Mouse (Mus musculus) neural tube, embryonic 11.5 days (tissue): ENCODE measurements around the gene Hormad1. TPM values are rescaled to one million over a fixed set of nuclear protein-coding genes. Genes with fewer than 3 reads are reported as not detected.

Source experiments
- ATAC-seq: fragments of 200-750 bp; cut with Nextera tagmentation; 2 replicates; pipeline ENCODE4 v1.8.0; 2017; ENCODE audit warnings: moderate number of reproducible peaks, mild to moderate bottlenecking, moderate TSS enrichment, moderate library complexity; ENCODE audit not compliant: insufficient read depth, low FRiP score, low TSS enrichment
- DNase-seq: peaks from one replicate; pipeline ENCODE4 v3.0.0-alpha.2; 2015; ENCODE audit warnings: low spot score
- H3K27ac ChIP-seq: fragments of 300-500 bp; sonication (generic); 2 replicates; pipeline ENCODE4 v1.5.1; 2014; ENCODE audit warnings: low read depth, mild to moderate bottlenecking, low read length
- H3K27me3 ChIP-seq: fragments of 300-500 bp; sonication (generic); 2 replicates; pipeline ENCODE4 v1.6.1; 2014; ENCODE audit warnings: mild to moderate bottlenecking, low read length, mixed read lengths; ENCODE audit not compliant: control insufficient read depth, insufficient read depth
- H3K36me3 ChIP-seq: fragments of 300-500 bp; sonication (generic); 2 replicates; pipeline ENCODE4 v1.6.1; 2014; ENCODE audit warnings: mild to moderate bottlenecking, low read length, moderate library complexity, mixed read lengths; ENCODE audit not compliant: control insufficient read depth, insufficient read depth
- H3K4me1 ChIP-seq: fragments of 300-500 bp; sonication (generic); 2 replicates; pipeline ENCODE4 v1.6.1; 2014; ENCODE audit warnings: low read length, mixed read lengths; ENCODE audit not compliant: control insufficient read depth, insufficient read depth
- H3K4me2 ChIP-seq: fragments of 300-500 bp; sonication (generic); 2 replicates; pipeline ENCODE4 v1.6.1; 2014; ENCODE audit warnings: low read depth, mild to moderate bottlenecking, moderate library complexity
- H3K4me3 ChIP-seq: fragments of 300-500 bp; sonication (generic); 2 replicates; pipeline ENCODE4 v1.5.1; 2014; ENCODE audit warnings: low read depth, low read length
- H3K9ac ChIP-seq: fragments of 300-500 bp; sonication (generic); 2 replicates; pipeline ENCODE4 v1.6.1; 2014; ENCODE audit warnings: mild to moderate bottlenecking, low read length
- H3K9me3 ChIP-seq: fragments of 300-500 bp; sonication (generic); 2 replicates; pipeline ENCODE4 v1.6.1; 2016; ENCODE audit warnings: low read length; ENCODE audit not compliant: control insufficient read depth
- WGBS: fragments of 180-500 bp; shearing (Covaris S2); extraction: QIAGEN DNeasy Blood & Tissue Kit; methylation state at CpG from one replicate; pipeline ENCODE4 v1.1.7; 2014; 5-methylcytosine and 5-hydroxymethylcytosine counted together
- polyA plus RNA-seq: library from polyadenylated mRNA; unstranded; fragments of >200 nt; fragmentation: Nextera tagmentation; extraction: Ambion mirVana; gene quantifications from 2 replicates; pipeline ENCODE4 v1.2.1, GENCODE M21; 2014

The Hormad1 gene
- not detected in 2 replicates for polyA plus RNA-seq

DNA sequence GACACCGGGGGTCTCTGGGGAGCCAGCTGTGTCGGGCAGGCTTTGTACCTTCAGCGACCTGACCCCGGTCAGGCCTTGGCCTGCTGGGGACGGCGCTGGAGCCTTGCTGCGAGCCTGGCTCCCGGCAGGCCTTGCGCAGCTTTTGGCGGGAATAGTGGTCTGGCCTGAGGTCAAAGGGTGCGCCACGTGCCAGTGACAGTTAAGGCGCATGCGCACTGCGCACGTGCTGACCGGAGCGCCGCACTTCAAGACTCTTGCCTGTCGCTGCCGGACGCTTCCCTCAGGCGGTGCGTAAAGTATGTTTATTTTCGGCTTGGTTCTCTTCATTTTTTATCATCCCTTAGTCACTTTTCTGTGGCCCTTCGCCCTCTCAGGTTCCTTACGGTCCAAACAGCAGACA lies at the start of gene Hormad1:
Hormad1 (plus strand) TSS at position 241 of the 400 bp plus-strand sequence.
- no peaks in the 10 kb centered on the region for H3K27me3 ChIP-seq

GRCm38 (mm10) chr3:95511611-95512180 lies 47.8 kb upstream of the Hormad1 start:
- DNase-seq (no peak), ATAC-seq (no peak)
- no peaks in the 10 kb centered on the region for H3K4me1 ChIP-seq
- no peak overlapping the region for H3K4me2 ChIP-seq
- H3K27me3 ChIP-seq, result no peaks in the 10 kb centered on the region
- WGBS, result 75% methylated on average over 9 of the region's 9 CpGs
- no peak overlapping the region for H3K4me3 ChIP-seq
- H3K9ac ChIP-seq, result no peak overlapping the region
- no peaks in the 10 kb centered on the region for H3K36me3 ChIP-seq
- no peaks in the 10 kb centered on the region for H3K9me3 ChIP-seq
- no peak overlapping the region for H3K27ac ChIP-seq

More for the DNA sequence above, at the start of gene Hormad1:
- H3K4me2 ChIP-seq, result no peak within 1 kb of the TSS
- H3K9ac ChIP-seq, result no peak within 1 kb of the TSS
- no peak within 1 kb of the TSS for H3K4me3 ChIP-seq
- DNase-seq (no peak), ATAC-seq (no peak)
- no peaks in the 10 kb centered on the region for H3K9me3 ChIP-seq
- H3K36me3 ChIP-seq, result no peaks in the 10 kb centered on the region
- no peak within 1 kb of the TSS for H3K27ac ChIP-seq
- no peaks in the 10 kb centered on the region for H3K4me1 ChIP-seq
- 88% methylated on average over 27 of the region's 27 CpGs for WGBS

DNA sequence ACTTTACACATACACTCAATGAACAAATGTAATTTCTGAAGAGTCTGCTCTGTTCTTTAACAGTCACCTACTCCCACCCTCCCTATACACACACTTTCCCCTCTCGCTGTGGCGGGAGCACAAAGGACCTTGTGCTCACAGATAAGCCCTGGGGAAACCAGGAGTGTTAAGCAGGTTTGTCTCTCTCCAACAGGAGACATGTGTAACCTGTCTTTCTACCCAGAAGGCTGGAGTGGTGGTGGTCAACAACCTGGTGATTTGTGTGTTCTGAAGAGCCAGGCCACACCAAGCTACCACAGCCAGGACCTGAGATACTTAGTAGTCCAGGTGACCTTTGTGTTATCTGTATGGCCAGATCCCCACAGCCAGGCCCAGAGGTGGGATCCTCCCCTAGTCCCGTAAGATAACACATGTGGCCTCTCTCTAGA lies 42.8 kb upstream of the Hormad1 start:
- ATAC-seq (no peak), DNase-seq (no peak)
- H3K4me2 ChIP-seq, result no peak overlapping the region
- no peak overlapping the region for H3K27ac ChIP-seq
- WGBS, result 92% methylated on average over 3 of the region's 3 CpGs
- no peaks in the 10 kb centered on the region for H3K4me1 ChIP-seq
- no peaks in the 10 kb centered on the region for H3K27me3 ChIP-seq
- H3K4me3 ChIP-seq, result no peak overlapping the region
- H3K9ac ChIP-seq, result no peak overlapping the region
- H3K36me3 ChIP-seq, result no peaks in the 10 kb centered on the region
- H3K9me3 ChIP-seq, result no peaks in the 10 kb centered on the region

- Histone ChIP-seq H3K4me3 (no peak overlapping the region), H3K4me2 (no peak overlapping the region), H3K27ac (no peak overlapping the region), H3K9ac (no peak overlapping the region), H3K9me3 (no peaks in the 10 kb centered on the region), H3K36me3 (no peaks in the 10 kb centered on the region), H3K27me3 (no peaks in the 10 kb centered on the region), H3K4me1 (no peaks in the 10 kb centered on the region)
- peak; percentile 72 for DNase-seq
- 35% methylated on average over 10 of the region's 10 CpGs for WGBS
- ATAC-seq, result no peak
Measured at GRCm38 (mm10) chr3:95517493-95517898, 42.0 kb upstream of the Hormad1 start.

GRCm38 (mm10) chr3:95518891-95519290 lies 40.6 kb upstream of the Hormad1 start:
- no peaks in the 10 kb centered on the region for H3K36me3 ChIP-seq
- H3K27me3 ChIP-seq, result no peaks in the 10 kb centered on the region
- ATAC-seq (no peak), DNase-seq (no peak)
- H3K4me3 ChIP-seq, result no peak overlapping the region
- no peaks in the 10 kb centered on the region for H3K4me1 ChIP-seq
- H3K27ac ChIP-seq, result no peak overlapping the region
- H3K9ac ChIP-seq, result no peak overlapping the region; the same call in 1 of the 2 replicates
- H3K4me2 ChIP-seq, result no peak overlapping the region
- 83% methylated on average over 7 of the region's 7 CpGs for whole genome bisulfite sequencing
- no peaks in the 10 kb centered on the region for H3K9me3 ChIP-seq

DNA sequence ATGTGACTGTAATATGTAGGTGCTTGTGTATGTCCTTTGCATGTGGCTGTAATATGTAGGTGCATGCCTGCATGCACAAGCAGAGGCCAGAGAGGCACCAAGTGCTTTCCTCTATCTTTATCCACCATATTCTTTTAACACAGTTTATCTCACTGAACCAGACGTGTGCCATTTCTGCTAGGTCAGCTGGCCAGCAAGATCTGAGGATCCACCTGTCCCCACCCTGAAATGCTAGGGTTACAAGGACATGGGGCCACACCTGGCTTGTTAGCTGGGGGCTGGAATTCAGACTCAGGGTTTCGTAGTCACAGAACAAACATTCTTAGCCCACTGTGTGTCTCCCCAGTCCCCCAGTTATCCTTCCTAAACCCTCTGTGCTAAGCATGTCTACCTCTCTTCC lies 40.2 kb upstream of the Hormad1 start:
- Histone ChIP-seq H3K27ac (no peak overlapping the region), H3K36me3 (no peaks in the 10 kb centered on the region), H3K4me2 (no peak overlapping the region), H3K4me1 (no peaks in the 10 kb centered on the region), H3K9ac (no peak overlapping the region), H3K4me3 (no peak overlapping the region), H3K27me3 (no peaks in the 10 kb centered on the region), H3K9me3 (no peaks in the 10 kb centered on the region)
- 87% methylated on average over 2 of the region's 2 CpGs for WGBS
- ATAC-seq, result no peak
- no peak for DNase-seq

DNA sequence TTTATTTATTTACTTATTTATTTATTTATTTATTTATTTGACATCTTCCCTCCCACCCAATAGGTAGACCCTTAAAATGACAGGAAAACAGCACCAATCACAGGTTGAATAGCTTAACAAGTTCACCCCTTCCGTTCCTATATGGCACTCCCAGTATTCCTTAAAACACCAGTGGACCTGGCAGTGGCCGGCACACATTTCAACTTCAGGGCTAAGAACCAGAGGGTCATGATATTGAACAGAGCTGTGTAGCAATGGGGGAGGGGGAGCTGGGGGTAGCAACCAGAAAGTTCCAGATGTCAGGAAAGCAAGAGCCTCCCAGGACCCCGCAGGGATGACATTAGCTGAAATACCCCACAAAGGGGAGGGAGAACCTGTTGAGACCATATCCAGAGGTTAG lies 39.4 kb upstream of the Hormad1 start:
- no peak overlapping the region for H3K27ac ChIP-seq

GRCm38 (mm10) chr3:95521168-95521567 lies 38.3 kb upstream of the Hormad1 start:
- ATAC-seq (no peak), DNase-seq (no peak)
- WGBS, result 92% methylated on average over 10 of the region's 10 CpGs
- Histone ChIP-seq H3K36me3 (no peaks in the 10 kb centered on the region), H3K4me3 (no peak overlapping the region), H3K4me2 (no peak overlapping the region), H3K27ac (no peak overlapping the region), H3K27me3 (no peaks in the 10 kb centered on the region), H3K4me1 (no peaks in the 10 kb centered on the region), H3K9me3 (no peaks in the 10 kb centered on the region), H3K9ac (no peak overlapping the region)

More for the DNA sequence above, 39.4 kb upstream of the Hormad1 start:
- no peaks in the 10 kb centered on the region for H3K36me3 ChIP-seq
- ATAC-seq (no peak), DNase-seq (no peak)
- H3K4me3 ChIP-seq, result no peak overlapping the region
- no peak overlapping the region for H3K4me2 ChIP-seq
- WGBS, result 92% methylated on average over 3 of the region's 3 CpGs
- H3K27me3 ChIP-seq, result no peaks in the 10 kb centered on the region
- H3K4me1 ChIP-seq, result no peaks in the 10 kb centered on the region
- no peak overlapping the region for H3K9ac ChIP-seq
- no peaks in the 10 kb centered on the region for H3K9me3 ChIP-seq

- Histone ChIP-seq H3K27ac (no peak overlapping the region), H3K4me3 (no peak overlapping the region), H3K4me1 (no peaks in the 10 kb centered on the region), H3K9ac (no peak overlapping the region), H3K27me3 (no peaks in the 10 kb centered on the region), H3K36me3 (no peaks in the 10 kb centered on the region), H3K9me3 (no peaks in the 10 kb centered on the region), H3K4me2 (no peak overlapping the region)
- peak; percentile 10 for DNase-seq
- 74% methylated on average over 3 of the region's 3 CpGs for WGBS
- ATAC-seq, result no peak
Measured at GRCm38 (mm10) chr3:95523662-95524061, 35.8 kb upstream of the Hormad1 start.
